Mouse (Mus musculus) testis, postnatal 14 days (tissue): ENCODE measurements around the gene Tmbim1.
"Not testable (repeated sequence)": the region's sequence is repeated elsewhere in the genome, so short reads cannot be mapped to it uniquely, and the experiment has no call there.

Experiments
- DNase-seq: peaks from one replicate; pipeline ENCODE4 v3.0.0; 2021; ENCODE audit warnings: low spot score

Tmbim1 gene

GRCm38 (mm10) chr1:74294733-74295455, 10.5 kb downstream of the Tmbim1 start:
- no peak for DNase-seq

GRCm38 (mm10) chr1:74294090-74294643, 11.3 kb downstream of the Tmbim1 start:
- DNase-seq, result no peak

- no peak for DNase-seq
Measured at GRCm38 (mm10) chr1:74293306-74293960, 12.0 kb downstream of the Tmbim1 start.

DNA sequence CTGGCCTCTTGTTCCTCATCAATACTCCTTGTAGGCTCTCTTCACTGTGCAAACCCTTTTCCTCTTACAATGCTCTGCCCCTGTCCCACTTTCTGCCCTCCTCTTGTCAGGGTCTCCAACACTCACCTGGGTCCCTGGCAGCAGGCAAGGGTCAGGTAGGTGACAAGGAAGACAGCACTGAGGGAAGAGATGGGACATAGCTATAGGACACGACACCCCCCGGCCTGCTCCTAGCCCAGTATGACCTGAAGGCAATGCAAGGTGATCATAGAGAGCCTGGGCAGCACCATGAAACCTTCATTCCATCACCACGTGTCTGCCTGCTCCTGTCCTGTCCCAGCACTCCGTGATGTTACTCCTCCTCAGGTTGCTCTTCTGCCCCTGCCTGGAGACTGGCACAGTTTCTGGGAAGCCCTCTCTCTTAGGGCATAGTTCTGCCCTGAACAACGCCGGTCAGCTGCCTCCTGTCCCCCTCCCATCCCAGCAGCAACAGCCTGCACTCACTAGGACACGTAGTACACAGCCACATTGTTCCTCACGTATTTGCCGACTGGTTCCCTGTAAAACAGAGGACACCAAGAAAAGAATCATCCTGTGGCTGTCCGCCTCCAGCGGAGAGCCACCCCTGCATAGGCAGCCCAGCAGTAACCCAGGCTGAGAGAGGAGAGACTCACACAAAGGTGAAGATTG, 12.9 kb downstream of the Tmbim1 start:
- no peak for DNase-seq

GRCm38 (mm10) chr1:74290141-74290540, 15.3 kb downstream of the Tmbim1 start:
- no peak for DNase-seq

DNA sequence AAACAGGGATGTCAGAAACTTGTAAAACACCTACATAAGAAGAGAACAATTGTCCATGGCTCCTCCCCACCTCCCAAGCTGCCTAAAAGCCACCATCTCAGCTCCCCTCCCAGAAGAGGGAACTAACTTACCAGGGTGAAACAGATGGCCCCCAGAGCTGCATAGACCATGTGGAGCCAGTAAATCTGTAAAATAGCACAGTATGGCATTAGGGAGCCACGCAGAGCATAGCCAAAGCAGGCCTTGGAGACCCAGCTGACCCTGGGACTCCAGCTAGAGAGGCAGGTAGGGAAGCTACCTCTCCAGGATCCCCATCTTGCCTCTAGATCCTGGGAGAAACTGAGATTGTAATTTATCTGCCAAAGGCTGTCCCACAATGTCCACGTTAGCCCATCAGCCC, 15.7 kb downstream of the Tmbim1 start:
- DNase-seq, result no peak

DNA sequence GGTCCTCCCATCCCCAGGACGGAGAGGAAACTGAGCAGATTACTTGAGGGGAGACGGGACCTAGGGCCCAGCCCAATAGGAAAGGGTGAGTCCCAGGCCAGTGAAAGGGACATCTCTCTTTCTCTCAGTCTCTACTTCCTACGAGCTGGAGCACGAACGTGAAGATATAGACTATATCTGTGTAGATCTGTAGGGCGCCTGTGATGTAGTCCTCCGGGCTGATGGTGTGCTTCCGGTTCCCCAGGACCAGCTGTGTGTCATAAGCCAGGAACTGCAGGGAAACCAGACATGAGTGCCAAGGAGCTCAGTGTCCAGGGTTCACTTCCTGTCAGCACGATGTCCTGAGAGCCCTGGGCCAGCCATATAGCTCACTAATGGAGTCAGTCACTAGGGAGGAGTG, 16.2 kb downstream of the Tmbim1 start:
- no peak for DNase-seq

- no peak for DNase-seq
Measured at GRCm38 (mm10) chr1:74288327-74288726, 17.1 kb downstream of the Tmbim1 start.

DNA sequence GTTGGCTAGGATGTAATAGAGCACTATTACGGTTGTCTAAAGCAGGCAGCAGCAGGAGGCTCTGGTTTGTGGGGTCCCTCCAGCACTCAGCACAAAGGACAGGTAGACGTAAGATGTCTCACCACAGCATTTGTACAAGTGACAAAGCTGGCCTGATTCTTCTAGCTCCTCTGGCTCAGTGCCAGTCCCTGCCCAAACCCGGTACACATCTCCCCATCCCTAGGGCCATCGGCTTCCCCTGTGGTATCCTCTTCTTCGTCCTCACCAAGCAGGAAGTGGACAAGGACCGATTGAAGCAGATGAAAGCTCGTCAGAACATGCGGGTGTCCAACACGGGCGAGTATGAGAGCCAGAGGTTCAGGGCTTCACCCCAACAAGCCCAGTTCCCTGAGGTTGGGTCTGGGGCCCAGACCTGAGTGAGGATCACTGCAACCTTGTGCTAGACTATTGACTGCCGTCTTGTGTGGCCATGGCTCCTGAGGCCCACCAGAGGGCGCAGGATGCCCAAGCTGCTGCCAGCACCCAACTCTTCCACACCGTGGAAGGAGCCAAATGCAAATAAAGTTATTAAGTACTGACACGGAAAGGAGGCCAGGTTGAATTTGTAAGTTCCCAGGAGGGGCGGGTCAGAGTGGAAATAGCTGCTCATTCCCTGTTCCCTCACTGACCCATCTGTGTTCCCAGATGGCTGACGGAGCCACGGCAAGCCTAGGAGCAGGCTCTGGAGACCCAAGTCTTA, 18.4 kb downstream of the Tmbim1 start:
- DNase-seq, result not testable (repeated sequence)

- DNase-seq, result no peak
Measured at GRCm38 (mm10) chr1:74285212-74286010, 20.0 kb downstream of the Tmbim1 start.

DNA sequence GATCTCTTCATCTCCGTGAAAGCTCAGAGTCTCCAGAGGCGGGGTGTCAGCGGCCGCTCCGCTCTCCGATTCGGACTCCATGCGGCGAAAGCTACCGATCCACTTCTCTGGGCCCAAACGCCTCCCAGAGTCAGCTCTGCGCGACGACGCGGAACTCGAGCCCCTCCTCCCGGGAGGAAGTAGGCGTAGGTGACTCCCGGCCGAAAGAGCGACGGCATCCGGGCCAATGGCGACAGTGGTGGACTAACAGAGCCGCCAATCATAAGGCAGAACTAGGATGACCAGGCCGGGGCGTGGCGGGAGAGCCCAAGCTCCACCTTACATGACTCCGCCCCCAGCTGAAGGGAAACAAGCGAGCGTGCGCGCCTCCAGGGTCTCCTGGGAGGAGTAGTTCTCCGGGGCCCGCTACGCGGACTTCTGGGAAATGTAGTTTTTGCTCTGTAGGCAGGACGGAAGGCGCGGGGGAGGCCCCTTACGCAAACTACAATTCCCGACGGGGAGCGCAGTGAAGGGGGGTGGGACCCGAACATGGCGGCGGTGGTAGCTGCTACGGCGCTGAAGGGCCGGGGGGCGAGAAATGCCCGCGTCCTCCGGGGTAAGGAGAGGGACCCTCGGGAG, 20.8 kb downstream of the Tmbim1 start, which contains the start of the genes Aamp and Pnkd:
Gene Aamp (minus strand): TSS at position 196 of the 618 bp plus-strand sequence.
Gene Pnkd (plus strand): TSS at position 388 of the 618 bp plus-strand sequence.
- peak; percentile 100 for DNase-seq

GRCm38 (mm10) chr1:74283686-74284463, 21.5 kb downstream of the Tmbim1 start:
- peak; percentile 80 for DNase-seq

GRCm38 (mm10) chr1:74282896-74283625, 22.4 kb downstream of the Tmbim1 start:
- no peak for DNase-seq

GRCm38 (mm10) chr1:74281886-74282285, 23.5 kb downstream of the Tmbim1 start:
- DNase-seq, result no peak

- no peak for DNase-seq
Measured at GRCm38 (mm10) chr1:74281372-74281771, 24.1 kb downstream of the Tmbim1 start.

DNA sequence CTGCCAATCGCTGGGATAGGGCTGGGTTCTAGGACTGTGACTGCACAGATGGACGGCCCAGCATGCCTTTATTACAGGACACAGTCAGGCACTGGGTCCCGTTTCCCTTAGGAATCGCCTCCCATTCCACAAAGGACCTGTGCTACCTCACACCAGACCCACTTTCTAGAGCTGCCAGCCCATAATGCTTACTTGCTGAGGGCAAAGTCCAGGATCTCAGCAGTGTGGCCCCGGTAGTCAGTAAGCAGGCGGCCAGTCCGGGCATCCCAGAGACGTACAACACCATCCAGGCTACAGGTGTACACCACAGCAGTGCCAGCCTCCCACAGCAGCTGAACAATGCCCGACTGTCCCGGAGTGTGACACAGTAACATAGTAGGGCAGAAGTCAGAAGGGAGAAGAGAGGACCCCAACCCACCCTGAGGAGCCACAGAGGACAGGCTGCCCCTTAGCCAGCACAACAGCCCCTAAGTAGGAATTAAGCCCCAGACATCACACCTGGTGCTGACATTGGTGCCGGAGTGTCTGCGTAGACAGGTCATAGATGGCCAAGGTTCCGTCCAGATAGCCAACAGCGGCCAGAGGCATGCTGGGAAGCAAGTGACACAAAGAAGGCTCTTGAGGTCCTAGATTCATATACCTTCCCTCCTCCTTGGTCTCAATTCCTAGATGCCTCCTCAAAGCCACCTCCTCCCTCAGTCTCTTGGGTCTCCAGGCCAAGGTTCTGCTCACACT, 24.7 kb downstream of the Tmbim1 start:
- DNase-seq, result no peak

GRCm38 (mm10) chr1:74278988-74279387, 26.4 kb downstream of the Tmbim1 start:
- no peak for DNase-seq

DNA sequence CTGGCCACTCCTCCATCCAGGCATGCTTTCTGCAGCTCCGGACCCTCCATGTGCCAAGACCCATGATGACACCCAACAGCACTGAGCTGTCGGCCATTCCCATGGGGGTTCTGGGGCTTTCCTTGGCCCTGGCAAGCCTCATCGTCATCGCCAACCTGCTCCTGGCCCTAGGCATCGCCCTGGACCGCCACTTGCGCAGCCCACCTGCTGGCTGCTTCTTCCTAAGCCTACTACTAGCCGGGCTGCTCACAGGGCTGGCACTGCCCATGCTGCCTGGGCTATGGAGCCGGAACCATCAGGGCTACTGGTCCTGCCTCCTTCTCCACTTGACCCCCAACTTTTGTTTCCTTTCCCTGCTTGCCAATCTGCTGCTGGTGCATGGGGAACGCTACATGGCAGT, 26.9 kb downstream of the Tmbim1 start, which contains the start of gene Gpbar1:
Gene Gpbar1 (plus strand): TSS at position 13 of the 400 bp plus-strand sequence.
- DNase-seq, result no peak
